Mouse (Mus musculus) heart, adult 10 weeks (tissue): ENCODE data around the gene Smco1. TPM values are rescaled to one million over a fixed set of nuclear protein-coding genes. Genes with fewer than 3 reads are reported as not detected.

Experiments
- polyA plus RNA-seq: library from polyadenylated mRNA; stranded (reverse); fragments of 350-450 nt; fragmentation: Illumina TruSeq; extraction: RNeasy Lipid Tissue Mini Kit (QIAGEN cat#74804); gene quantifications from one replicate; pipeline ENCODE4 v1.2.3, GENCODE M21; 2014; ENCODE audit warnings: low read depth, low replicate concordance

Gene Smco1
- polyA plus RNA-seq, result 26.7 TPM

DNA sequence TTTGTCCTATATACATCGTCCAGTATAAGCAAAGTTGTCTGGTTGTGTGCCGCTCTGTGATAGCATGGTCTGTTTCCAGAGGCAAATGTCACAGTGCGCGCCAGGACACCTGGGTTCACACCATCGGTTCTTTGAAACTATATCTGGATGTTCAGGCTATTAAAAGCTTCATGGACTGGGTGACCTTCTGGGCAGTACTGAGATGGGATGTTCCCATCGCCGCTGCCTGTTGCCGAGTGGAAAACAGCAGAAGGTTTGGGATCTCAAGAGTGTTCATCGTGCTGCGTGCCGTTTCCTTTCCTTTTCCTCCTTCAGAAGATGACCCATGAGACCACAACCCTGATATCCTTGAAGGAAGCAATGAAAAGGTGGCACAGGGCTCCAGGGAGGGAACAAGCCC is at the start of gene Smco1:
Smco1 (plus strand) TSS at position 178 of the 400 bp plus-strand sequence.

DNA sequence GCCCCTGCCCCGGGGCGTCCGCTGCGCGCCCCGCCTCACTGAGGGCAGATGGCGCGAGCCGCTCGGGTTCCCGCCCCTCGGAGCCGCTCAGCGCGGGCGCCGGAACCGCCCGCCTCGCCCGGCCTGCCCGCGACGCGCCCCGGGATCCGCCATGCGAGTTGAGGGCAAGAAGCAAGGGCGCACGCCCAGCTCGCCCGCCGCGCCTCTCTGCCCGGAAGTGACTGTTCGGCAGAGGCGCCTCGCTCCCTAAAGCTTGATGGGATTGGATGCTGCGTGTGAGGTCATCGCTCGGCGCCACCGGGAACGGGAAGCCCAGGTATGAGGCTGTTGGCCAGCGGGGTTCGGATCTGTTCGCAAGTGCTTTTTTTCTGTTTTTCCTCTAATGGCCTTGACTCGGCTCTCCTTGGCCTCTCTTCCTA is 24.3 kb upstream of the Smco1 start, which contains the start of the genes Fbxo45 and Wdr53:
Fbxo45 (minus strand) TSS at position 207 of the 419 bp plus-strand sequence.
Wdr53 (plus strand) TSS at position 276 of the 419 bp plus-strand sequence.

DNA sequence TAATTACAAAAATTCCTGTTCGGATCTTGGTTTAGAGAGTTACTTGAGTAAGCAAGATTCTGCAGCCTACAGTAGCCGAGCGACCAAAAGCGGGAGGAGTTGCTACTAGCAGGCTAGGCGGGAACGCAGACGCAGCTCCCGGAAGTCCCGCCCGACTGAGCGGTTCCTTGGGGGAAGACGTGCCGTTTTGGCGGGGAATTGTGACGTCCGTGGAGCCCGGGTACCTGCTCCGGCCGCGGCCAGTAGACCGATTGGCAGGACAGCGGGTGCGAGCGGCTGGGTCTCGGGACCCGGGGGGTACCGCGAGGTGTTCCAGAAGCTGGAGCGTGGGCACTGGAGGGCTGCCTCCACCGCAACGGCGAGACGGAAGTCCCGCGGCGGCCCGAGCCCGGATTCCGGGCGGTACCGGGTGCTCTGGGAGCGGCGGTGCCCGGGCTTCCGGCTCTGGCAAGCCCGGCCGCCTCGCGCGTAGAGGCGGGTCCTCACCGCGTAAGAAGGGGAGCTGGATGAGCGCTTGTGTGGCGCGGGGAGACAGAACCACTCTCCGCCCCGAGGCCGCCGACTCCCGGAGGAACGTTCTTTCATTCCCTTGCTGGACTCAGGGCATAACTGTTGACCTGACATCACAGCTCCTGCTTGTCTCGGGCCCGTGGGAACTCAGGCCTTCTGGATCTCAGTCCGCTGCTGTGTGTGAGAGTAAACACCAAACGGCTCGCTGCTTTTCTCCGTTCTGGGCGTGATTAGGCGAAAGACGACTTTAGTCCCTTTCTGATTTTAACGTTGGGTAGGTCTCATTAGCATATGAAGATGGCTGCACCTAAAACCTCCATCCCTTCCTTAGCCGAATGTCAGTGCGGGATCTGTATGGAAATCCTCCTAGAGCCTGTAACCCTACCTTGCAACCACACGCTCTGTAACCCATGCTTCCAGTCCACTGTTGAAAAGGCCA is 6.3 kb downstream of the Smco1 start, which contains the start of gene Rnf168:
Rnf168 (plus strand) TSS at position 152 of the 949 bp plus-strand sequence.

Other genes starting within 250 kb of the Smco1 start
- 20.1 TPM for gene Pak2, start 192.1 kb upstream of the Smco1 start, polyA plus RNA-seq
- gene Pigx, start 171.7 kb upstream of the Smco1 start, polyA plus RNA-seq, result 21.0 TPM
- 14.8 TPM for gene Cep19, start 171.7 kb upstream of the Smco1 start, polyA plus RNA-seq
- gene Nrros, start 105.9 kb upstream of the Smco1 start, polyA plus RNA-seq, result 6.8 TPM
- not detected for gene Bex6, start 91.6 kb upstream of the Smco1 start, polyA plus RNA-seq
- 11.7 TPM for gene Fbxo45, start 24.3 kb upstream of the Smco1 start, polyA plus RNA-seq
- gene Wdr53, start 24.2 kb upstream of the Smco1 start, polyA plus RNA-seq, result 12.2 TPM
- 11.6 TPM for gene Rnf168, start 6.0 kb downstream of the Smco1 start, polyA plus RNA-seq
- 8.4 TPM for gene Ubxn7, start 60.8 kb downstream of the Smco1 start, polyA plus RNA-seq
- not detected for gene Tm4sf19, start 129.0 kb downstream of the Smco1 start, polyA plus RNA-seq
- 17.7 TPM for gene Tctex1d2, start 148.2 kb downstream of the Smco1 start, polyA plus RNA-seq
- gene Pcyt1a, start 159.5 kb downstream of the Smco1 start, polyA plus RNA-seq, result 71.4 TPM
- gene Slc51a, start 216.4 kb downstream of the Smco1 start, polyA plus RNA-seq, result 1.2 TPM
- gene Zdhhc19, start 224.8 kb downstream of the Smco1 start, polyA plus RNA-seq, result not detected